Mouse (Mus musculus): ENCODE data around the gene Tusc2.

DNA sequence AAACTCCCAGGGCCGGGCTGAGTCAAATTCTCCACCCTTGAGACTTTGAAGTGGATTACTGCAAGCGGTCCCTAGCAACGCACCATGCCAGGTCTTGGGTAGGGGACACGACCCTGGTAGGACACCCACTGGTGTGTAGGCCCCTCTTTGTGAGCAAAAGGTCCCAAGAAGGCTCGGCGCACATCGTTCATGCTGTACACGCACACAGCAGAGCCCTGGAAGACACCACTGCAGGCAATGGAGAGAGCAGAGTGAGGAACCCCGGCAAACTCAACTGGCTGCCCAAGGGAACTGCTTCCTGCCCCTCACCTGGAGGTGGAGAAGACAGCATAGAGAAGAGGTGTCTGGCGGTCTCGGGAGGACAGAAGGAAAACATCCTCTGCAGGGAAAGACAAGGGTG, 38.2 kb downstream of the Tusc2 start:
- TF ChIP-seq POLR2A (IDR thresholded peaks at IDR 0.05; ENCODE audit: low read depth, low read length) (no peak), CTCF (conservative IDR thresholded peaks at IDR 0.05; ENCODE audit: insufficient read depth, insufficient read length, low read depth, low read length) (no peak)

All from kidney, adult 2 months (tissue).